Mouse (Mus musculus) adrenal gland, postnatal 25 days (tissue): ENCODE results near the gene Nynrin. TPM values are rescaled to one million over a fixed set of nuclear protein-coding genes. Genes with fewer than 3 reads are reported as not detected.

Experiments
- DNase-seq: peaks from one replicate; pipeline ENCODE4 v3.0.0; 2021; ENCODE audit warnings: mixed read lengths
- total RNA-seq: library from RNA; stranded (reverse); gene quantifications from 2 replicates; pipeline ENCODE4 v1.2.3, GENCODE M21; 2021

Nynrin gene
- total RNA-seq, 1 experiment from 2014 or later = 13.5 TPM

DNA sequence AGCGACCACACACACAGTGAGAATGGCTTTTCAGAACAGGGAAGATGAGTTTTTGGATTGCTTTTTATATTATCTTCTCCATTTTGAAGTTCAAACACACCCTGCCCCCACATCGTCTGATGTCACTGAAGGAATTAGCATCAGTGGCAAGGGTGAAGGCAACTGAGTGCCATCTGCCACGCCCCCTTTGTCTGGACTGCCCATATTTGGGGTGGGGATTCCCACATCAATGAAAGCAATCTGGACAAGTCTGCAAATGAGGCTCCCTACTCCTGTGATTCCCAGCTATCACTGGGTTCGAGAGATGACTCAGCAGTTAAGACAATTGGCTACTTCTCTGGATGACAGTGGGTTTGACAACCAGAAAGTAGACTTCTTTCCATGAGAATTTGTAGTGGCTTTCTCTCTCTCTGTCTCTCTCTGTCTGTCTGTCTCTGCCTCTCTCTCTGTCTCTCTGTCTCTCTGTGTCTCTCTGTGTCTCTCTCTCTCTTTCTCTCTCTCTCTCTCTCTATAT, 12.9 kb upstream of the Nynrin start:
- no peak for DNase-seq

DNA sequence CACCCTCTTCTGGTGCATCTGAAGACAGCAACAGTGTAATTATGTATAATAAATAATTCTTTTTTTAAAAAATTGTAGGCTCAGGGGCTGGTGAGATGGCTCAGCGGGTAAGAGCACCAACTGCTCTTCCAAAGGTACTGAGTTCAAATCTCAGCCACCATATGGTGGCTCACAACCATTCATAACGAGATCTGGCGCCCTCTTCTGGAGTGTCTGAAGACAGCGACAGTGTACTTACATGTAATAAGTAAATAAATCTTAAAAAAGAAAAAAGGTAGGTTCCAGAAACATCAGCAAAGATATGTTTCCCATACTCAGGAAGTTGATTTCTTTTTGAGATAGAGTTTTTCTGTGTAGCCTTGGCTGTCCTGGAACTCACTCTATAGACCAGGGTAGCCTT, 11.0 kb upstream of the Nynrin start:
- DNase-seq = no peak

DNA sequence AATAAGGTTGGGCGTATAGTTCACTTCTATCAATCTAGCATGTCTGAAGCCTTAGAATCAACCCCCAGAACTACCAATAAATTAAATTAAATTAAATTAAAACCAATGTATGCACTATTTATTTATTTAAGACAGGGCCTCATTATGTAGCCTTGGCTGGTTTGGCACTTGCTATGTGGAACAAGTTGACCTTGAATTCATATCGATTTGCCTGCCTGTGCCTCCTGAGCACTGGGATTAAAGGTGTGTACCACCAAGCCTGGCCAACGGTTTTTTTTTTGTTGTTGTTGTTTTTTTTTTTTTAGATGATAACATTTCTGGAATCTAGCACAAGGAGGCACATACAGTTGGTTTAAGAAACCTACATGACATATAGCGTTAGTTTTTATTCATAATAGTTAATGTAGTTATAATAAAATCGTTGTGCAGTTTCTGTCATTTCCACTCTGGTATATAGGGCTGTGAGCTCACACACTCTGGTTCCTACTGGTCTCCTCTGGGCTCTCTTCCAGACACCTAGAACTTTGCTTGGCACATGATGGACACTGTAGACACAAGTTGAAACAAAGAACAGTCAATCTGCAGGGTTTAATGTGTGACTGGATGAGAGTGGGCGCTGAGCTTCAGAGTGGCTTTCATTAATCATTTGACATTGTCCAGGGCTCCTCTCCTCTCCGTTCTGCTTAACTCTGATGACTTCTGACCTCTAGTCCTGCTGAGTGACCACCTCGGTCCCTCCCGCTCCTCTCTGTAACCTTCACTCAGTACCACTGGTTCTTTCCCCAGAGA, 8.1 kb upstream of the Nynrin start:
- no peak for DNase-seq

DNA sequence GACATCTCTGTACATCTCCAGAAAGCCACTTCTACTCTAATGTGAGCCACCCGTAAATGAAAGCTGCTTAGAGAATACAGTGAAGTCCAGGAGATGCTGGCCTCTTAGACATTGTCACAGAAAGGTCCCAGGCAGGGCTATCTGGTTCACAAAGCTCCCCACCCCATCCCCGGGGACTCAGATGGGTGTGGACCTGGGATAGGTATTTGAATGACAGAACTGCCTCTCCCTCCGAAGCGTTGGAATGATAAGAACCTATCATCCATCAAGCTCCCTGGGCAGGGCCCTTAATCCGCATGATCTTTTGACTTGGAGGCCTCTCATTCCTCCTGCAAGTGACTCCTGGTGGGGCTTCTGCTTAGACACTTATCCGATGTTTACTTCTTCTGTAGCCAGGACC, 2.9 kb upstream of the Nynrin start:
- no peak for DNase-seq

DNA sequence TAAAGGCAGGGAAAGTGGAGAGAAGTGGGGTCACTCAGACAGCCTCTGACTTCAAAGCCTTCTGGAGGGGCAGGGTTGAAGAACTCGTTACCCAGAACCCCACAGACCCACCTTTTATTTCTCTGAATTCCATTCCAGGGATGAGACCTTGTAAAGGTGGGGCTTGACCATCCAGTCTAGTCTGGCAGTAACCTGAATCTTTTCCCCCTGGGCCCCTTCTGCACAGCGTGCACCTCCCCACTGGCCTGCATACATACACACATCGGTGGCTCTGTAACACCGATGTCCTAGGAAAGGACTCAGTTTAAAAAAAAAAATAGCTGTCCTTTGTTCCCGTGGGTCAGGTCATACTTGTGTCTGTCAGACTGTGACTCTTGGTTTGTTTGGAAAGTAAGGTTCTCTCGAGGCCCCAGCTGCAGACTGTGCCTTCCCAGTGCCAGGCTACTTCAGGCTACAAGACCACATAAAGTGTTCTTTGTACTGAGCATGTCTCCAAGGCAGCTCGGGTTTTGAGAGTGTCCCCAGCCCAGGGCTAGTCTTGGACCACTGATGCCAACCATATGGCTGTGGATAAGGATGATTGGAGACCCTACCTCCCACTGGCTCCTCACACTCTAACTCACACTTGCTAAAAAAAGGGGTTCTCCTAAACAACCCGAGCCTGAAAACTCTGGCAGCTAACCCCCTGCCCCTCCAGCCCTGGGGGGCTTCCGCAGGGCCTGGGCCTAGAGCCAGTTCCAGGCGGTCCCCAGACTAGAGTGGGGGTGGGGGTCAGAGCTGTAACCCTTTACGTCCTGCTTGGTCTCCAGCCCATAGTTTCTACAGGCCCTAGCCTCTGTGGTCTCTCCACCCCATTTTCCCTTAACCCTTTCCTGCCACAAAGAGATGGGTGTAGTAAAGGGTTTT, 911 bp upstream of the Nynrin start:
- DNase-seq = no peak

DNA sequence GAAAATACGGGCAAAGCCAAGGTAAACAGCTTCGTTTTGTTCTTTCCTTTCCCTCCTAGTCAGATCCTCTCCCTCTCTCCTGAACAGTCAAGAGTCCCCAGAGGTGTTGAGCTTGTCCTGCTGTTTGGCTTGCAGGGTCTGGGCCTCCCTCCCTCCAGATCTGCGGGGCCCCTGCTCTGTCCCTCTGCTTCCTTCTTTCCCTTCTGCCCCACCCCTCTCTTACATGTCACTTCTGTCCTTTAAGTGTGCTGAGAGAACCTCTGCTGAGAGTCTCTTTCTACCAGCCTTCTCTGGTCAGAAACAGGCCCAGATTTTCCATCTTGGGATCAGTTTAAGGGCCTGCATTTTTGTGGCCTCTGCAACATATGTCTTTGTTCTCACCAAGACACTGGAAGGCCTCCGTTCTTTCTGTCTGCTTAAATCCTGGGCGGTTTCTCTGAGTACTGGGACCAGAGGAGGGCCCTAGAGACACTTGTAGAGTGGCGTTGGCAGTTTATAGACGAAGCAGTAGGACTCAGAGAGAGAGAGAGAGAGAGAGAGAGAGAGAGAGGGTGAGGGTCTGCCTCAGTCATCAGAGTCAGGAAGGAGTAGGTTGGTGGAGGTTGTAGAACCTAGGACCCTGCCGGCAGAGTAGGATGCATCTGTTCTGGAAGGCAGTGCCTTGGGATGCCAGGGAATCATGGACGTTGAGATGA, 743 bp downstream of the Nynrin start:
- no peak for DNase-seq

DNA sequence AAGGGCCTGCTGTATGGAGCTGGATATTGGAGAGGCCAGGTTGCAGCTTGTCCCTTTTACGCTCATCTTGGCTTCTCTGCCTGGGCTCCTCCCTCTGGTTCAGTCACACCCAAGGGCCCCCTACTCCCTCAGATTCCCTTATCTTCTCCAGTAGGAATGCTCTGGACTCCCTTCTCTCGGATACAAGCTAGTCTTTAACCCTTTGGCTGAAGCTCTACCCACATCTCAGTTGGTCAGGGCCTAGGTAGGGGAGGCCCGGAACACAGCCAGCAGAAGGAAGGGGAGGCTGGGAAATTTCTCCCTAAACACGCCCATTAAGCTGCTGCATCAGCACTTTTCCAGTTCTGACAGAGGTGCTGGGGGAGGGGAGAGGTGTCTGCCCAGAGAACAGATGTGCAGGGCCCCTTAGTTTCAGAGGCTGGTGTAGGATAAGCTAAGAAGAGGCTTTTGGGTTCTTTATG, 1.3 kb downstream of the Nynrin start:
- no peak for DNase-seq

DNA sequence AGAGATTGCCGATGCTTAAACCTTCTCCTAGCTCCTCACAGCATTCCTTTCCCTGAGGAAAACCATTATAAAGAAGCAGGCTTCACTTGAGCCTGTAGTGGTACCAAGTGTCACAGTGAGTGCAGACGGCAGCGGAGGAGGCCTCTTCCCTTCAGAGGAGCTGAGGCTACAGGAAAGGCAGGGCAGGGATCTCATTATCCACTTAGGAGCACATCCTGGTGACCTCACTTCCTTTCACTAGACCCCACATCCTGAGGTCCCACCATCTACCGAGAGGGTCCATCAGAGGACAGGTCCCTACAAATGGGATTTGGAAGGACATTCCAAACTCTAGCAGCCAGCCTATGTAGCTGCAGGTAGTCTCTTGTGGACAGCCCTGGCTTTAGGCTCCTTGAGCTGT, 3.8 kb downstream of the Nynrin start:
- no peak for DNase-seq

DNA sequence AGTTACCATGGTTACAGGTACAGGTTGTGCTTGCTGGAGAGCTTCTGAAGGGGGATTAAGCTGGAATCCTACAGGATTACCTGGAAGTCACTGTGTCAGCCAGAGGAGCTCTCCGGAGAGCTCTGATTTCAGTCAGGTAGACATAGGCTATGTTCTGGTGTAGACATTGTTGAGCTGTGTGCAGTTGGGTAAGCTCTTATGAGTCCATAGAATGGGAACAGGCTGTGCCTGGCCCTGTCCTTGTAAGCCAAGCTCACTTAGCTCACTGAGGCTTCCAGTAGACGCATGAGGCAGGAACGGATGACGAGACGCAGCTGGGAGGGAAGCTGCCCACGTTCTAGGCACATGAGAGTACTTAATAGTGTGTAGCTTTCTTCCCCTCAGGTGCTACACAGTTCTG, 8.4 kb downstream of the Nynrin start:
- DNase-seq = no peak

DNA sequence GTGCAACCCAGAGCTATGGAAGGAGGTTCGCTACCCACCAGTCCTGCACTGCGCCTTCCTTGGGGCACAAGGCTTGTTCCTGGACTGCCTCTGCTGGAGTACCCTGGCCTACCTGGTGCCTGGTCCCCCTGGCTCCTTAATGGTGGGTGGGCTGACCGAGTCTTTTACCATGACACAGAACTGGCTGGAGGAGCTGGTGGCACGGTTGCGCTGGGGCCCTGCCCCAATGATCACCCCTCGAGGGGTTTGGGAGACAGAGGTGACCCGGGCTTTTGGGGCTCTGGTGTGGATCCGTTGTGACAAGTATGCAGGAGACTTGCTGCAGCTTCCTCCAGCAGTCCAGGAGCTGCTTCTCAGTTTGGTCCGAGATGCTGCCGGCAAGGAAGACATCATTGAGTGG, 9.2 kb downstream of the Nynrin start:
- DNase-seq = no peak

DNA sequence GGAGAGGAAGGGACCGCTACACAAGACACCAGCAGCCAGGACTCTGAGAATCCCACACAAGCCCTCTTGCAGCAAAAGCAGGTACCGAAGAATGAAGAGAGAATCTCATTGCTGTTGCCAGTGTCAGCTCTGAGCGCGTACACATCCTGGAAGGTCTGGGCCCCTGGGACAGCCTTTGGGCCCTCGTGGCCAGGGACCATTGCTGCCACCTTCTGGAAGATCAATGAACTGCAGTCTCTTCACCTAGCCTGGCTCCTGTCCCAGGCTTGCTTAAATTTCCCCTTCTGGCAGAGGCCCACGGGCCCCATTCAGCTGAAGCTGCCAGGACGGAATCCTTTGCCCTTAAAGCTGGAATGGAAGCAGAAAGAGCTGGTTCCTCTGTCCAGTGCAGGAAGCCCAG, 10.0 kb downstream of the Nynrin start:
- DNase-seq = peak; percentile 72

DNA sequence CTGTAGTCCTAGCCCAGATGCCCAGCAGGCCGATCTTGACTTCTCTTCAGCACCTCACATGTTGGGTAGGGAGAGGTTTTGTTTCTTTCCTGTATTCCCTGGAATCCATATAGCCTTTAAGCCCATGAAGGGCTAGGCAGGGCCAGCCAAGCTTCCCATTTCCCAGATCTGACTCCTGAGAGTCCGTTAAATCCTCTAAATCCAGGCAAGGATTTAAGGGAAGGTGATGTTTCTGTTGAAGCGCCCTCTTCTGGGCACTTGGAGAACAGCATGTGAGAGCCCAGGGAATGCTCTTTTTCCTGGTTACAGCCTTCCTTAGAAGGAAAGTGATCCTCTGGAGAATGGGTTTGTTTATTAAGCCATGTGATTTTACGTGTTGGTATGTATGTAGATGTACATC, 13.2 kb downstream of the Nynrin start:
- peak; percentile 48 for DNase-seq

DNA sequence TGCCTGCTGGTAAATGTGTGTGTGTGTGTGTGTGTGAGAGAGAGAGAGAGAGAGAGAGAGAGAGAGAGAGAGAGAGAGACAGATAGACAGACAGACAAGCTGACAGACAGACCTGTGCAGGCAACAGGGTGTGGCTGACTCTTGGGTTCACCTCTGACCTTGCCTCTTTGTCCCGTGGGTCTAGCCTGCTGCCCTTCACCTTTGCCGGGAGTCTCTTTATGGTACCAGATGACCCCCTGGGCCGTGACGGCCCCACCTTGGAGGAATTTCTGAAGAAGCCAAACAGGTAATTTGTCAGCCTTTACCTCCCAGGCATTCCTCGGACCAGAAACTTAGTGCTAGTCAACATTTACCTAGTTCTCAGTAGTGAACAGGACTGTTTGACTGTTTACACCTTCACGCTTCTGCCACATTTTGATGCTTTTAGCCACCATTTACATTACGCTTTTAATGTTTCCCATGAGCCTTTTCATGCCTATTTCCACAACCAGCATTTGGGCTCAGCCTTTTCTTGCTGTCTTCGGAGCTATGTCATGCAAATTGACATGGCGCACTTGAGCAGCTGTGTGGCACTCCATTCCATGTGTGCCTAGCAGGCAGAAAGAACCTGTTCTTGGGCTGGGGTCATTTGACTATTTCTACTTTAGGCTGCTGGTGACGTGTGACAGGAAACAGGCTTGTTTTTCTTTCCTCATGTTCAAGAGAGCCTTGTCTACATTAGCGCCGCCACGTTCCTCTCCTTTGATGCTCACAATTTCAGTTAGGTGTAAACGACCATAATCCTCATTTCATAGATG, 14.6 kb downstream of the Nynrin start:
- no peak for DNase-seq

DNA sequence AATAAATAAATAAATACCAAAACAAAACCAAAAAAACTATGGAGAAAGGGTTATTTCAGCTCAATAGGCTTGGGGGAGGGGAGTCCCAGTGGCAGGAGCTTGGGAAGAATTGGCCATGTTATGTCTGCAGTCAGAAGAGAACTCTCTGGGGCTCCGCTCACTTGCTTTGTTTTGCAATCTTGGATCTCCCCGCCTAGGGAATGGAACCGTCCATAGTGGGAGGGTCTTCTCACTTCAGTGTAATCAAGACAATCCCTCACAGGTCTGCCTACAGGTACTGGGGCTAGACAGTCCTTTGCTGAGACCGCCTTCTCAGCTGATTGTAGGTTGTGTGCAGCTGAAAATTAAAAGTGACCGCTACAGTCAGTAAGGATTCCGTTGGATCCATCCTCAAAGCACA, 15.7 kb downstream of the Nynrin start:
- DNase-seq = no peak

DNA sequence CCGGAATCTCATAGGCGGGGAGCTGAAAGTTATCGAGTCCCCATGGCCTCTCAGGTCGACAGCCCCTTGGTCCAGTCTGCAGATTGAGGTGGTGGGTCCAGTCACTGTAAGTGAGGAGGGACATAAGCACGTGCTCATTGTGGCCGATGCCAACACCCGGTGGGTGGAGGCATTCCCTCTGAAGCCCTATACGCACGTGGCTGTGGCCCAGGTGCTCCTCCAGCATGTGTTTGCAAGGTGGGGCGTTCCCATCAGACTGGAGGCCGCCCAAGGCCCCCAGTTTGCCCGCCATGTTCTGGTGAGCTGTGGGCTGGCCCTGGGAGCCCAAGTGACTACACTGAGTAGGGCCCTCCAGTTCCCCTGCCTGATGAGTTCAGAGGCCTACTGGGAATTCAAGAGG, 18.2 kb downstream of the Nynrin start:
- no peak for DNase-seq

DNA sequence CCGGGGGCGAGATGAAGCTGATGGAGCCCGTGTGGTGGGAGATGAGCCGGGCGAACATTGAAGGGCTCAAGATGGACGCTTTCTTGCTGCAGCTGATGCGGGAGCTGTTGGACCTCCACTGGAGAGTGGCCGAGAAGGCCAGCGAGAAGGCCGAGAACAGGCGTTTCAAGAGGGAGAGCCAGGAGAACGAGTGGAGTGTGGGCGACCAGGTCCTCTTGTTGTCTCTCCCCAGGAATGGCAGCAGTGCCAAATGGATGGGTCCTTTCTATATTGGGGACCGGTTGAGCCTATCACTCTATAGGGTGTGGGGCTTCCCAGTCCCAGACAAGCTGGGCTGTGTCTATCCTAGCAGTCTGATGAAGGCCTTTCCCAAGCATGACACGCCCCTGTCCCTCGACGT, 18.7 kb downstream of the Nynrin start:
- DNase-seq = no peak

DNA sequence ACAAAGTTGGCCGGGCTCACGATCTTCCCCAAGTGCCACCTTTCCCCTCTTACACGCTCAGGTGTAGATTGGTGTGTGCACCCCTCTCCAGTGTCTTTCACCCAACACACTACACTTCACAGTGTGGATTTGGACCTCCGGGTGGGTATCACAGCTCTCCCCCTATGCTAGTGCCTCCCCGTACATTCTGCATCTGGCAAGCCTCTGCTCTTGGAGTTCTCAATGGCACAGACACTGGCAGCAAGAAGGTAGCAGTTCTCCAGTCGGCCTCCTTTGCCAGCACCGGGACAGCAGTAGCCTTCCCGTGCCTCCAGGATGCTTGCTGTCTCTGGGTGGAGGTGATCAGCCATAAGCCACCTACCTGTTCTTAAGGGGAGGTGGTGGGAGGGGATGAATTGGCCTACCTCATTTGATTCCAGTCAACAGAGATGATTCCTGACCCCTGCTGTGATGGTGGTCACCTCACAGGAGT, 19.5 kb downstream of the Nynrin start:
- DNase-seq = no peak

DNA sequence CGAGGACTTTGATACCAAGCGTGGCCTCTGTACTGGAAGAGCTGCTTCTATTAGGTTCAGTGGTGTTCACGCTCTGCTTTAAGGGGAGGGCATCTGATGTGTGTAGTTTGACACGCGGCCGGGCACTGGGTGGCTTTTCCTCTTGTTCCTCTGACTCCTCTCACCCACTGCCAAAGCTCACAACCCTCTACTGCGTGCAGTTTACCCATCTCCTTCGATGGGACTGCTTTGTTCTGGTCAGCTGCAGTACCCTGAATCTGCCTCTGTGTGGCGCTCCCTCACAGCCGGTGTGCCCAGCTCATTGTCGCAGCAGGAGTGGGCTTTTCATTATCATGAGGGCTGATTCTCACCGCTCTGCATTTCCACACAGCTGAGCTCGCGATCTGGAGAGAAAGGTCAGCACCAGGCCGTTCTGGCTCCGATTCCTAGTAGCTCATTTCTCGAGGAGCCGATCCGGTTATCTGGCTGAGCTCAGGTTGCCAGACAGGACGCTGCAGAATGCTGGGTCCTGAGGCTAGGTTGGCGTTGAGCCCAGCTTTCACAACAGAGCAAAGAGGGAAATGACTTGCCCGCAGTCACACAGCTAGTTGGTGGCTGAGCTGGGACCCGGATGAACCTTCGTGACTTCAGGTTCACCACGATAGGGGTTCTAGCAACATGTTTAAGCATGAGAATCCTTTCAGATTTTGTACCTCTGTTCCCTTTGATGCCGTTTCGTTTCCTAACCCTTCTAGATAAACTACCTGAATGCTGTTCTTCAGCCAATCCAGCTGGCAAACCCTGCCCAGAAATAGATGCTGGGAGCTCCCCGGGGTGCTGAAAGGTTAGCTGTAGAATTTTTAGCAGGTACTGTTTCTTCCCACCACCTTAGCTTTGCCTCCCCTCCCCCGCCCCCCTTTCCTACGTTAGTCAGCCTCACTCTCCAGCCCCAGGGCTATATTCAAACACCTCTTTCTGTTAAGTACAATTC, 20.2 kb downstream of the Nynrin start:
- DNase-seq = peak; percentile 78

DNA sequence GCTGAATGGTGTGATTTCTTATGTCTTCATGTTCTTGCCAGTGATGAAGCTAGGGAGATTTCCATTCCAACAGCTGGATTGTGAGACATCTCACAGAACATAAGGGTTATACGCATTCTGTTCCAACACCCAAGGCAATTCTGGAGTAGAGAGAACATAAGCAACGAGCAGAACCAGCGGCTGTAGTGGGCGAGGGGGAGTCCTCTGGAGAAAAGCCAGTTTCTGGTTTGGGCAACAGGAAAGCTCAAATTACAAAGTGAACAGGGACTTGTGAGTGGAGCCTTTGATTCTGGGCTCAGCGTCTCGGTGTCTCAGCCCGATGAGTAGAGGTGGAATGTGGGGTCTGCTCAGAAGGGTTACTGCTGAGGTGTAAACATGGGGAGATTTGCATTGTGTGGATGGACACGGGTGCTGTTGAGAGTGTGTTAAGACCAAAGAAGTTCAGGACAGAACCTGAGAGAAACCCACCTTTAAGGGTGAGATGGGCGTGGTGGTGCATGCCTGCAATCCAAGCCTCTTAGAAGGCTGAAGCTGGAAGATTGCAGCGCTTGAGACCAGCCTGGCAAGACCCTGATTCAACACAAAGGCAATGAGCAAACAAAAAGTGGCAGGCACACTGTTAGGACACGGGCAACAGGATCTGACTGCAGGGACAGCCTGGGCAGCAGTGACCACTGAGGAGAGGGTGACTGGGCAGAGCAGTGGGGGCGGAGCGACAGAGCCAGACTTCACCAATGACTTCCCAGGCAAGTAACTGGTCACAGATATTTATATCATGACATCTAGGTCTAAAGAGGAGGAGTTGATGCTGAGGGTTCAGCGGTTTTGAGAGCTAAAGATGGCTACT, 23.9 kb downstream of the Nynrin start:
- no peak for DNase-seq
